Mouse (Mus musculus): ENCODE measurements around the gene Dph1. TPM values are rescaled to one million over a fixed set of nuclear protein-coding genes. Genes with fewer than 3 reads are reported as not detected.

Dph1 gene
- polyA plus RNA-seq, 1 experiment from 2014 or later, result 12.3 TPM

DNA sequence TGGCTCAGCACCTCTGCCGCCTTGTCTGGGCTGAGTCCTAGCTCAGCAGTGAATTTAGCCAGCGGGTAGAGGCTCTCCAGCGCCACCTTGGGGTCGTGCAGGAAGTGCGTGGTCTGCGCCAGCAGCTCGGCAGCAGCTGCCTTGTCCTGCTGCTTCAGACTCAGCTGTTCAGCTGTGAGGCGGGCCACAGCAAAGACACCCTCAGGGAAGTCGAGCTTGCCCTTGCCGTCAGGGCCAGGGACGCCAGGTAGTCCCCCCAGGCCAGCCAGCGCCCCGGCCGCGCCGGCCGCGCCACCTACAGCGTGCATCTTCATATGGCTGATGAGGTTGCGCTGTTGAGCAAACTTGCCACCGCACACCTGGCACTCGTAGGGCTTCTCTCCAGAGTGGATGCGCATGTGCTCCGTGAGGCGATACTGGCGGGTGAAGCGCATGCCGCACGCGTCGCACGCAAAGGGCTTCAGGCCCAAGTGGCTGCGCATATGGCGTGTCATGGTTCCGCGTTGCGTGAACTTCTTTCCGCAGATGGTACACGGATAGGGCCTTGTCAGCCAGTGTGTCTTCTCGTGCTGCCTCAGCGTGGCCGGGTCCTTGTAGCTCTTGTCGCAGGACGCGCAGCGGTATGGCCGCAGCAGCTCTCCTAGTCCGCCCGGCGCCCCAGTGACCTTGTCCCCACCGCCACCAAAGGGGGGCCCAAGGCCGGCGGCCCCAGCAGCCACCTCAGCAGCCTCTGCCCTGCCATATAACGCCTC, 25.4 kb downstream of the Dph1 start:
- peak; percentile 15; the same call in 1 of the 2 replicates for ATAC-seq

DNA sequence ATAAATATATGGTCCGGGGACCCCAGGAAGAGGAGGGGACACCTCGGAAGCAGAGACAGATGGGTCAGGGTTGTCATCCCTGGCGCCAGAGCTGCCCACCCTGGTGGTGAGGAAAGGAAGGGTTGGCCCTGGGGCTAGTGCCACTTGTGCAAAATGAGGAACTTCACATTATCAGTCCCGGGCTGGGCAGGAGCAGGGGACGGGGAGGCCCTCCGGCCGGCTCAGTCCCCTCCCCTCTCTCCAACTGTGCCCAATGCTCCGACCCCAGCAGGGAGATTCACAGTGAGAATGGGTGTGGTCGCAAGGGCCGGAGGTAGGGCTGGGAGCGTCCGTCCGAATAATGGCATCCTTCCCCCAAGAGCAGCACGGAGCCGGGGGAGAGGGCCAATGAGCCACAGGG, 26.3 kb downstream of the Dph1 start:
- Histone ChIP-seq H3K4me1 (replicated peaks; ENCODE audit: control insufficient read depth, insufficient read depth, low read length) (peaks cover 4% of the 10 kb centered on the region), H3K9ac (ENCODE audit: low read depth, low read length) (peak overlapping the region; percentile 38; the same call in 1 of the 2 replicates), H3K9me3 (ENCODE audit: control insufficient read depth) (no peaks in the 10 kb centered on the region), H3K27me3 (replicated peaks; ENCODE audit: control insufficient read depth, insufficient read depth, low read length) (peaks cover 34% of the 10 kb centered on the region), H3K4me3 (ENCODE audit: low read depth, low read length) (peak overlapping the region; percentile 67), H3K4me2 (replicated peaks; ENCODE audit: low read depth) (peak overlapping the region; percentile 91), H3K36me3 (ENCODE audit: control insufficient read depth, insufficient read depth) (peaks cover 39% of the 10 kb centered on the region), H3K27ac (ENCODE audit: low read depth, low read length) (no peak overlapping the region; the same call in 1 of the 2 replicates)
- TF ChIP-seq CTCF (IDR thresholded peaks at IDR 0.05; ENCODE audit: low read depth), result peak; percentile 44
- 27% methylated on average over 15 of the region's 15 CpGs for WGBS
- no peak for ATAC-seq

More for the DNA sequence above, 25.4 kb downstream of the Dph1 start:
- Histone ChIP-seq H3K9ac (ENCODE audit: low read depth, low read length) (peak overlapping the region; percentile 72), H3K27me3 (replicated peaks; ENCODE audit: control insufficient read depth, insufficient read depth, low read length) (peaks cover 38% of the 10 kb centered on the region), H3K27ac (ENCODE audit: low read depth, low read length) (peak overlapping the region; percentile 35), H3K4me2 (replicated peaks; ENCODE audit: low read depth) (peak overlapping the region; percentile 91), H3K4me3 (ENCODE audit: low read depth, low read length) (peak overlapping the region; percentile 67), H3K4me1 (replicated peaks; ENCODE audit: control insufficient read depth, insufficient read depth, low read length) (peaks cover 4% of the 10 kb centered on the region), H3K9me3 (ENCODE audit: control insufficient read depth) (no peaks in the 10 kb centered on the region), H3K36me3 (ENCODE audit: control insufficient read depth, insufficient read depth) (peaks cover 38% of the 10 kb centered on the region)
- 9% methylated on average over 54 of the region's 54 CpGs for WGBS
- peak; percentile 96 for TF ChIP-seq CTCF (IDR thresholded peaks at IDR 0.05; ENCODE audit: low read depth)

DNA sequence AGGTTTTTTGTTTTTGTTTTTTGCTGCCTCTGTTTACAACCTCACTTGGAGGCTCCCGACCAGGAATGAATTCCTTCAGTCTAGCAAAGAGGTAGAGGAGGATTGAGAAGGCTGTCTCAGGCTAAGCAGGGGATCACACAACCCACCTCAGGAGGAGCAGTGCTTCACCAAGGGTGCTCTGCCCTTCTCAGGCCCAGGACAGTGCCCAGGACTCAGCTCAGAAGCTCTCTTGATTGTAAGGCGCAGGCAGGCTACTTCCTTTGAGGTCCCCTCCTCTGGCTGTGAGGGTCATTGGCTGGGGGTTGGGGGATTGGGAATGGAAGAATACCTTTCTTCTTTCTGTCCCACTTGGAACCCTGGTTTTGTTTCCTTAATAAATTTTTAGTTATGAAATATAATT, 27.0 kb downstream of the Dph1 start:
- peaks cover 29% of the 10 kb centered on the region for H3K27me3 ChIP-seq (replicated peaks; ENCODE audit: control insufficient read depth, insufficient read depth, low read length)
- 0 out of 2 replicates have a peak overlapping the region, but pooled peaks have one; percentile 9 for H3K4me2 ChIP-seq (replicated peaks; ENCODE audit: low read depth)
- H3K4me3 ChIP-seq (ENCODE audit: low read depth, low read length), result no peak overlapping the region
- ATAC-seq, result no peak
- H3K27ac ChIP-seq (ENCODE audit: low read depth, low read length), result peak overlapping the region; percentile 15; the same call in 1 of the 2 replicates
- 58% methylated on average over 2 of the region's 2 CpGs for WGBS
- TF ChIP-seq CTCF (IDR thresholded peaks at IDR 0.05; ENCODE audit: low read depth), result no peak
- no peak overlapping the region; the same call in 1 of the 2 replicates for H3K9ac ChIP-seq (ENCODE audit: low read depth, low read length)
- H3K4me1 ChIP-seq (replicated peaks; ENCODE audit: control insufficient read depth, insufficient read depth, low read length), result peaks cover 4% of the 10 kb centered on the region
- H3K9me3 ChIP-seq (ENCODE audit: control insufficient read depth), result no peaks in the 10 kb centered on the region
- peaks cover 46% of the 10 kb centered on the region for H3K36me3 ChIP-seq (ENCODE audit: control insufficient read depth, insufficient read depth)

DNA sequence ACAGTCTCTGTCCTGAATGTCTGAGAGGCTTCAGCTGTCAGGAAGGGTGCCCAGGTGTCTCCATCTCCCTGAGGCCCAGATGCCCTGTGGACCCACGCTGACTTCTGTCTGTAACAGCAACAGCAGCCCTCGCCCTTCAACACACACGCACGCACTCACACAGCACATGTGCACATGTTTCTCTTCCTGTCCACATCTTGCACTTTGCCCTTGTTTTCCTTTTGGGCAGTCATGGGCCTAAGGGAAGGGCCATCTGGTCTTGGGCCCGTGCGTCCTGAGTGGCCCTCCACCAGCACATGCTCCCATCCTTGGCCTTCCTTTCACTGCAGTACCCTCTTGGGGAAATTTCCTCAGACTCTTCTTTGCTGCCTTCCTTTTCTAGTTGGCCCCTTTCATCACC, 27.7 kb downstream of the Dph1 start:
- peaks cover 47% of the 10 kb centered on the region for H3K36me3 ChIP-seq (ENCODE audit: control insufficient read depth, insufficient read depth)
- 71% methylated on average over 6 of the region's 6 CpGs for WGBS
- no peak overlapping the region for H3K4me3 ChIP-seq (ENCODE audit: low read depth, low read length)
- H3K27me3 ChIP-seq (replicated peaks; ENCODE audit: control insufficient read depth, insufficient read depth, low read length), result peaks cover 23% of the 10 kb centered on the region
- no peaks in the 10 kb centered on the region for H3K9me3 ChIP-seq (ENCODE audit: control insufficient read depth)
- H3K4me2 ChIP-seq (replicated peaks; ENCODE audit: low read depth), result no peak overlapping the region
- no peak overlapping the region for H3K27ac ChIP-seq (ENCODE audit: low read depth, low read length)
- peaks cover 4% of the 10 kb centered on the region for H3K4me1 ChIP-seq (replicated peaks; ENCODE audit: control insufficient read depth, insufficient read depth, low read length)
- TF ChIP-seq CTCF (IDR thresholded peaks at IDR 0.05; ENCODE audit: low read depth), result no peak
- H3K9ac ChIP-seq (ENCODE audit: low read depth, low read length), result no peak overlapping the region
- ATAC-seq, result no peak

DNA sequence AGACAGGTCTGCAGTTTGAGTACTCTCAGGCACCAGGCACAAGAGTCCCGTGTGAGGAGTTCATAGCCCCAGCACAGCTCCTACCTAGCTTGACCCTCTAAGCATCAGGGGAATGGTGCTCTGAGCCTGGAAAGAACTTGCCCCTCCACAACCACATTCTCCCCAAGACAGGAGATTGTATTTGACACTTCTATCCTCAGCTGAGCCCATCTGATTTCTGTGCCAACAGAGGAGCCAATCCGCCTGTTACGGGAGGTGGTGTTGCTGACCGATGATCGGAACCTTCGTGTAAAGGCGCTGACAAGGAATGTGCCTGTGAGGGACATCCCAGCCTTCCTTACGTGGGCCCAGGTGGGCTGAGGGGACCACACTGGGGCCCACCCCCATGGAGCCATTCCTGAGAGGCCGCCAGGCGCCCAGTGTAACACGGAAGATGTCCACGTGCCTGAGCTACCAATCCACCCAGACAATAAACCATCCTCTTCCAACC, 28.4 kb downstream of the Dph1 start:
- peaks cover 47% of the 10 kb centered on the region for H3K36me3 ChIP-seq (ENCODE audit: control insufficient read depth, insufficient read depth)
- no peak overlapping the region; the same call in 1 of the 2 replicates for H3K27ac ChIP-seq (ENCODE audit: low read depth, low read length)
- WGBS, result 89% methylated on average over 12 of the region's 12 CpGs
- no peak overlapping the region for H3K4me3 ChIP-seq (ENCODE audit: low read depth, low read length)
- peaks cover 4% of the 10 kb centered on the region for H3K4me1 ChIP-seq (replicated peaks; ENCODE audit: control insufficient read depth, insufficient read depth, low read length)
- TF ChIP-seq CTCF (IDR thresholded peaks at IDR 0.05; ENCODE audit: low read depth), result no peak
- no peak overlapping the region for H3K4me2 ChIP-seq (replicated peaks; ENCODE audit: low read depth)
- no peak for ATAC-seq
- no peaks in the 10 kb centered on the region for H3K9me3 ChIP-seq (ENCODE audit: control insufficient read depth)
- no peak overlapping the region for H3K9ac ChIP-seq (ENCODE audit: low read depth, low read length)
- H3K27me3 ChIP-seq (replicated peaks; ENCODE audit: control insufficient read depth, insufficient read depth, low read length), result peaks cover 17% of the 10 kb centered on the region

DNA sequence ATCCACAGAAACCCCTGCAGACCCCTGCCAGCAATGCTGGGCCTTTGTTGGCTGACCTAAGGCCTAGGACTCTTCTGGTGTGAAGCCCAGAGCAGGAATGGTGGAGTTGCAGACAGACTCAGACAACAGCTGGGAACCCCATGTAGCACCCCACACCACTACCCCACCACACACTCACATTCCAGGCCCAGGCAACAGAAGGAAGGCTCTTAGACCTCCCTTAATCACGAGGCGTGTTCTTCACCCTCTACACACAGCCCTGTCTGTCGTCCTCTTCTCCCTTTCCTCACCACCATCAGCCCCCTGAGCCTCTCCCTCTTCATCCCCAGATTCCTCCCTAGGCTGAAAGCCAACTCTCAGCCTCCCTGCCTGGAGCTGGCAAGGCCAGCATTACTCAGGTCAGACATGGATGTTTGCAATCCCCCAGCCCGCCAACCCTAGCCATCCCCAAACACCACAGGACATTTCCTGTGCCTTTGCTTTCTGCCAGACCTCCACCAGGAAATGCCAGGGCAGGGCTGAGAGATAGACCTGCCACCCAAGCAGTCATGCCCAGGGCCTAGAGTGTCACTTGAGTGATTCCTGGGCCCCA, 29.5 kb downstream of the Dph1 start:
- no peak for TF ChIP-seq CTCF (IDR thresholded peaks at IDR 0.05; ENCODE audit: low read depth)
- no peak for ATAC-seq
- Histone ChIP-seq H3K9ac (ENCODE audit: low read depth, low read length) (no peak overlapping the region), H3K27me3 (replicated peaks; ENCODE audit: control insufficient read depth, insufficient read depth, low read length) (peaks cover 7% of the 10 kb centered on the region), H3K36me3 (ENCODE audit: control insufficient read depth, insufficient read depth) (peaks cover 47% of the 10 kb centered on the region), H3K27ac (ENCODE audit: low read depth, low read length) (peak overlapping the region; percentile 50), H3K4me3 (ENCODE audit: low read depth, low read length) (no peak overlapping the region), H3K9me3 (ENCODE audit: control insufficient read depth) (no peaks in the 10 kb centered on the region), H3K4me1 (replicated peaks; ENCODE audit: control insufficient read depth, insufficient read depth, low read length) (peaks cover 4% of the 10 kb centered on the region), H3K4me2 (replicated peaks; ENCODE audit: low read depth) (no peak overlapping the region)
- 57% methylated on average over 4 of the region's 4 CpGs for WGBS
